Mouse (Mus musculus): ENCODE results near the gene Nek7. TPM values are rescaled to one million over a fixed set of nuclear protein-coding genes. Genes with fewer than 3 reads are reported as not detected.

Gene Nek7
- total RNA-seq, 2 experiments from 2014 or later = 25.1 to 26.5 TPM

DNA sequence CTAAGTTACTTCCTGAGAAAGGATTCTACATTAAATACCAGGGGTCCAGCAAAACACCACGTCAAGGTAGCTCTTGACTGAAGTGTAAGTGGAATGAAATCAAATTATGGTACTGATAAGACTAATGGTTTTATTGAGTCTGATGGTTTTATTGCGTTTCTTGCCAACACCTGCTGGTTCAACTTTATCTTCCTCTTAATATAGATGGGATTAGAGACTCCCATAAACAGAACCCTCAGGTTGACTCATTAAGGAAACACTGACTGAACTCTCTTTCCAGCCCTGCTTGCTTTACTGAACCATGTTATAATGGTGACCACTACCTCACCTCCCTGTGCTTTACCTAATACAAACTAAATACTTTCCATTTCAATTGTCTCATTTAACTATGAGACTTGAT is 44.3 kb downstream of the Nek7 start:
- ATAC-seq (replicated peaks; ENCODE audit: poor library complexity, severe bottlenecking) = no peak

DNA sequence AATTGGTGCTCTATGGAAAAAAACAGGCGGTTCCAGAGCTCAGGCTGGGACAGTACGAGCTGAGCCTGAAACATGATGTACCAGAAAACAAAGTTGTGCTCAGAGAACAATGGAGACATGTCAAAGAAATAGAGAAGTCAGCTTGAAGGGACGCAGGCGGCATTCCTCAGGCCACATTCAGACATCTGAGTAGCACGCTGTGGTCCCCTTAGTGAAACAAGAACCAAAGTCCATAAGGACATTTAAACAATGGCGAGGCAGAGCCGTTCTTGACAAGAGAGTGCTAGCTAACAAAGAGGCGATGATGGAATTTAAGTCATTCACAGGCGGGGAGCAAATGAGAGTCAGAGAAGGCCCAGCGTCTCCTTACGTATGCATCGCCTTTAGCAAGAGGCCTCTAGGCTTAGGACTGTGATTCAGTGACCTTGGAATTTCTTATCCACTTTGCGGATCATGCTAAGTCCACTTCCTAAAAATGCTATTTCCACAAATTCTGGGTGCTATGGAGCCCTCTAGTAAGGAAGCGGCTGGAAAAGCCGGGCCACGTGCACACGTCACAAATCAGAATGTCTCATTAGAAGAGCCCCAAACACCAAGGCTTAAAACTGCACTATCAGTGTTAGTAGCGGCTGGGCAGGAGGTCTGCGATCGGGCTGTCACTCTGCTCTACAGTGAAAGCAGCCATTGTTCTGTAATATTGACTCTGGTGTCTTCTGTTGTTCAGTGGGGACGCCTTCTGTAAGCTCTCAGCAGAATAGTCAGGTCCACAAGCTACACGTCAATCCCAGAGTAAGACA is 48.2 kb downstream of the Nek7 start:
- ATAC-seq (replicated peaks; ENCODE audit: poor library complexity, severe bottlenecking) = no peak

DNA sequence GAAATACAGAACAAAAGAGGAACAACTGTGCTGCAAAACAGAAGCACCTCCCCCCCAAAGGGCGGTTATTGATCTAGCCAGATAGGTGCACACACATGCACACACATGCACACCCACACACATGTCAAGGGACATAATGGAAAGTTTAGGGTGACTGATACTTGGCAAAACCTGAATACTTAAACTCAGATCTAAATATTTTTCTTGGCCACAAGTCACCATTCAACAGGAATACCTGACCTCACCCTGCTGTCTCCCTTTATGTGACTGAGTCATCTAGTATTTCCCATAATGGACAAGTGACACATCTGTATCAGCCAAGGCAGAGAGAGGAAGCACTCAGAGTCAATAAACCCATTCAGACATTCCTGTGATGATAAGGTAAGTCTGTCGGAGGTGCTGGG is 48.9 kb downstream of the Nek7 start:
- no peak for ATAC-seq (replicated peaks; ENCODE audit: poor library complexity, severe bottlenecking)

DNA sequence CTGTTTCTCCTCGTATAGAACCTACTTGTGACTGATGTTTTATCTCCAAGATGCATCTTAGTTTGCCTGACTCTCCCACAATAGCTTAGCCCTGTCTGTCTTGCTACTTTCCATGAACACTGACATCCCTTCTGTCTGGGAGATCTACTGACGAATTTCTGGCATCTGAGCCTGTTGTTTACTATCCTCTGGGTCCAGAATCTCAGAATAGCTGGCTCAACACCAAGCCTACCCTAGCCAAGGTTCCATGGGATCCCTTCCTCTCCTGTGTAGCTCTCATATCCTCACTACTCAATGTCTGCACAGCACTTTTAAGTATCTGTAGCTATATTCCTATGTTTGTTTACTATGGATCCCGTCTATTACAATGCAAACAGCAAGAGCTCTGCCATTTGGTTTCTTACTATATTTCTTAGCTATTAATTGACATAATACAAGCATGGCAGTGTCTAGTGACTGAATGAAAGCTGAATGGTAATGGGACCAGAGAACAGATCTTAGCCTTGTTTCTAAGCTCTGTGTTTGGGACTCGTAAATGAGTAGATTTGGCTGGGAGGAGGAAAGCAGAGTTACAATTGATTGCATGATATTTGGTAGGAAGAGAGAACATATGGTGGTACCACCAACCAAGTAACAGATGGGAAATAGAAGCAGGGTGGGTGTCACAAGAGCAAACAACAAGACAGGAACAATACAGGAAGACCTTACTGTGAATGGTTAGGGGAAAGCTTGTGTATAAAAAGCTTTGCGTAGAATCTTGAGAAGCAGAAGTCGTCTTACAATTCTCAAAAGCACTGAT is 51.3 kb downstream of the Nek7 start:
- ATAC-seq (replicated peaks; ENCODE audit: poor library complexity, severe bottlenecking) = no peak

DNA sequence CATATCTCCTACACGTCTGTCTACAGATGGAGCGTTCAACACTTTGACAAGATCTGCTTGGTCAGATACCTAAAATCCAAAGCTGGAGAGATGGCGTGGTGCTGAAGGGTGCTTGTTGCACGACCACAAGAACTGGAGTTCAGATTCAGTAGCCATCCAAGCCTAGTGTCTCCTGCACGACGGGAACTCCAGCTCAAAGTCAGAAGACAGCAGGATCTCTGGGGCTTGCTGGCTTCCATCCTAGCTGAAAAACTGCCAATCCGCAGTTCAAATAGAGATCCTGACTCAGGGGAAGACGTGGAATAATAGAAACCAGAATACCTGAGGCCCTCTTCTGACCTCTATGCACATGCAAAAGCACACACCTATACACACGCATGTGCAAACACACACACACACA is 52.0 kb downstream of the Nek7 start:
- no peak for ATAC-seq (replicated peaks; ENCODE audit: poor library complexity, severe bottlenecking)

DNA sequence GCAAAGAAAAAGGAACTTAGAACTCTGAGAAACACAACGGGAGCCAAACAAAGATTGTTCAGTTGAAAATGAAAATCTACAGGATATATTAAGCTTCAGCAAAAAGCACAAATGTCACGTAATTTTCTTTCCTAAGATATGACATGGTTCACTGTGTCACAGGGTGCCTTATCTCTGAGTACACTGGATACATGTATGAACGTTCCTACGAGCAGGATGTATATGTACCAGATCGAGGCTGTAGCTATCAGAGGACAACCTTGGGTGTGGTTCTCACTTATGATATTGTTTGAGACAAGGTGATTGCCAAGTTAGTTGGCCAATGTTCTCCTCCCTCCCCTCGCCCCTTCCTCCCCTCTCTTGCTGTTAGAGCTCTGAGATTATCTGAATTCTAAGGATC is 55.3 kb downstream of the Nek7 start:
- no peak for ATAC-seq (replicated peaks; ENCODE audit: poor library complexity, severe bottlenecking)

DNA sequence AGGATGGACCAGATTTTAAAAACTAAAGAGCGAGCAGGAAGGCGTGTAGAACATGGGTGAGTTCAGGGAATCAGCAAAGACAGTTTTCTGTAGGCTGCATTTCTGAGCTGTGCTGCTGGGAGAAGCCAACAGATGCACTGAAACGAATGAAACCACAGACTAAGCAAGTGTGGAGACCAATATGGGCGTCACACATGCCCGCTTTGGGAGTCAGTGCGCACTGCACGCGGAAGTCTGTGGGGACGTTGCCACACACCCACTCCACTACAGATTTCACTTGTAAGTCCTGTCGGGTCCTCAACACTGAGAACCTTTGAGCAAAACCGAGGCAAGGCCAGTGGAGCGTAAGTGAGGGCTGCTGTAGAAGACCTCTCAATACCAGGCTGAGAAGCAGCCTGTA is 59.2 kb downstream of the Nek7 start:
- no peak for ATAC-seq (replicated peaks; ENCODE audit: poor library complexity, severe bottlenecking)

DNA sequence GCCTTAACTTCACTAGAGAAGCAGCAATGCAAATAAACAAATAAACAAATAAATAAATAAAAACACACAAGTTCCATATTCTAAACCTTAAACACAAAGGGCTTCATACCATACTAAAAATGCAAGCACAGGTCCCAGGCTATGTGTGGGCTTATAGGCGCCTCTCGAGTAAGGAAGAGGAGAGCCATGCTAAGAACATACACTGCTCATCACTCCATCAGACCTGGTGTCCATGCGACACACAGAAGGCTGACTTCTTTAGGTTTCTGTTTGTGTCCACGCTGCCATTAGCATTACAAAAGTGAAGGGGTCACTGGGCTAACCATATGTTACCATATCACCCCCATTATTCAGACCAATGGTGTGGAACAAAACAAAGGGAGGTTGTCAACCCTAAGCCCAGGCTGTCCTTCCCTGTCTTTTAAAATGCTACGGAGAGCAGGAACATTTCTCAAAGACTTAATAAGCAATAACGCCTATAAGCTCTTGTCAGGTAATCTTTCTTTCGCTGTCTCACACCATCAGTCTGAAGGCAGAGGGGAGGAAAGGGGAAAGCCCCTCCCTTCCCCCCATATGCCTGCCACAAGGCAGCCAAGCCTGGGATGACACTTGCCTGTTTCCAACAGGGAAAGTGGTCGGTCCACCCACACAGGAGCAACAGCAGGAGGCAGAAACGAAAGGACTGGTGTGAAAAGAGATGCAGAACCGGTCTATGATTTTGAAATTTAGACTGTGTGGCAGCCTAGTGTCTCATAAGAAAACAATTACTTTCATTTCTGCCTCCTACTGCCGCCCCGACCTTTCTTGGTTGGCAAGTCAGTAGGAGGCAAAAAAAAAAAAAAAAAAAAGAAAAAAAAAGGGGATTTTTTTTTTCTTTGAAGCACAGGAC is 60.5 kb downstream of the Nek7 start:
- ATAC-seq (replicated peaks; ENCODE audit: poor library complexity, severe bottlenecking) = peak; percentile 61

DNA sequence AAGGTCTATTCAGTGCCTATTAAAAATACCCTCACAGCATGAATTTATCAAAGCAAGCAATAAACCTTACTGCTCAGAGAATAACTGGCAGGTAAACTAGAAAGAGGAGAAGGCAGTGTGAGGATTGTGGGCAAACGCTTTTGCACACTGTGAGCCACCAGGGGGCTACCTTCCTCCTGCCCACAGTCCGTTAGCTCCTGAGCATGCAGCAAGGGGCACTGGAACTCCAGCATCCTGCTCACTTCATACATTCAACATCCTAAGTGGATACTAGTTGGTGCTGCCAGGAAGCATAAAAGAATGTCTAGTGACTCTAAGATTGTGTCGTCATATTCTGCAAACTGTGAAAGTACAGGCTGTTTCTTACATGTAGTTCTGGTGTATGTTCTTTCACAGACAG is 61.6 kb downstream of the Nek7 start:
- ATAC-seq (replicated peaks; ENCODE audit: poor library complexity, severe bottlenecking) = peak; percentile 47; the same call in 1 of the 2 replicates

DNA sequence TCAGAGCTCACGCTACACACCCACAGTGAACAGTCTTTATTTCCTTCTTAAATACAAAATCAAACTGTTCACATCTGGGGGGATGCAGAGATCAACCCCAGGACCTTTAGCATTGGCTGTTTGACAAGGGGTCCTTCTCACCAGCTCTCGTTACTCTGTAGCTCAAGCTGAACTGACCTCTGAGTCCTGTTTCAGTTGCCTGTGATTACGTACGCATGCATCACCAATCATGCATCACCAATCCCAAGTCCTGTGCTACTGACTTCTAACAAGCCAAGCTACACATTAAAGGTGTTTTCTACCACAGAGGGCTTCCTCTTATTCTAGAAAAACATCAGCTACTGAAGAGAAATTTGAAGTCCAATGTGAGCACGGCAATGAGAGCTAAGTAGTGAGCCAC is 65.0 kb downstream of the Nek7 start:
- ATAC-seq (replicated peaks; ENCODE audit: poor library complexity, severe bottlenecking) = no peak

DNA sequence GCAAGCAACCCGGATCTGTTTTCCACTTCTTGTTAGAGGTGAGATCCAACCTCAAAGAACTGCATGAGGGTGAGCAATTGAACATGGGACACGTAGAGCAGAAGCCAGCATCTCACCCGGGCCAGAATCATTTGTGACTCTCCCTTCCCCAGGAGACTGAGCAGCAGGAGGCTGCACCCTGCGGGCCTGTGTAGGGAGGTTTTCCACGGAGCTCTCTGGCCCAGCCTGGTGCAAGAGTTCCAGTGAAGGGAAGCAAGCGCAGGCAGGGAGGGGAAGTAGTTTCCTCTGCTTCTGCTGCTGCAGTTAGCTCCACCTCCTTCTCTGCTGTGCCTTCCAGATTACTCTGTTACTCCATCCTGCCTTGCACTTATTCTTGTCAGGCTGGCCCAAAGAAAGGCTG is 69.8 kb downstream of the Nek7 start:
- peak; percentile 98 for ATAC-seq (replicated peaks; ENCODE audit: poor library complexity, severe bottlenecking)

DNA sequence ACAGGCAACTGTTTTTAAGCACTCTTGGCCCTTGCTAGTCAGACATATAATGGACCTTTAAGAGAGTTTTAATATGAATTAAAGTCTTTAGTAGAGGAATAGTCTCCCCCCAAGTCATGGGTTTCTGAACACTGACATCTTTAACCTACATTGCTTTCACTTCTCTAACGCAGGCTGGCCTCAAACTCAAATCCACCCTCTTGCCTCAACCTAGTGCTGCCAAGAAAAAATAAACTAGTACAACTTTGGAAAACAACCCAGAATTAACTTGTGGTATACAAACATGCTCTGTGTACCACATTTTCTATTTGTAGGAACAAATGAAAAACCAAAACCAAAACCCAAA is 77.8 kb downstream of the Nek7 start:
- ATAC-seq (replicated peaks; ENCODE audit: poor library complexity, severe bottlenecking) = peak; percentile 80

DNA sequence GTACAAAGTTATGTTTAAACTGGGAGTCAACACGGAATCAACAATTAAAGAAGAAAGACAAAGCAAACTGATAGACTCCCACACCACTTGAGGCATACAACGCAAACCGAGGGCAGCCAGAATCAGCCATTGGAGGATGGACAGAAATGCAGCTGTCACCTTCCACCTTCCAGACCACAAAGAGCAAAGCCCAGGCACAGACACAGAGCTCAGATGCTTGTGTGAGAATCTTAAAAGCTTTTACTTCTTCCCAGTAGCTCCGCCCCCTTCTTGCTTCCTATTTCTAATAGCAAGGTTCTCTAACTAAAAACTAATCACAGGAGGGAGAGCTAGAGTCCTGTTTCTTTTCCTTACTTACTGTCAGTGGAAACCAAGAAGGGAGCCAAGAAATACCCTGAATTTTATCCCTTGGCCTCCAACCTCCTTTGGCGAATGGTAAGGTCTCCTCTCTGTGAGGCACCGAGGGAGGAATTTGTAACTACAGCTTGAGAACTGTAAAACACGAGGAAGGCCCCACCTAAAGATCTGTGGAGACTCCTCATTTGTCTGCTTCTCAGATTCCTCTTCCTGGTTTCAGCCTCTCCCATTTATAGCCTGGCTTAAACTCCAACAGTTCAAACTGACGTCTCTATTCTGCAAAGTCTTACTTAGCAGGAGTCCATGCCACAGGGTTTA is 78.3 kb downstream of the Nek7 start:
- peak; percentile 78 for ATAC-seq (replicated peaks; ENCODE audit: poor library complexity, severe bottlenecking)

DNA sequence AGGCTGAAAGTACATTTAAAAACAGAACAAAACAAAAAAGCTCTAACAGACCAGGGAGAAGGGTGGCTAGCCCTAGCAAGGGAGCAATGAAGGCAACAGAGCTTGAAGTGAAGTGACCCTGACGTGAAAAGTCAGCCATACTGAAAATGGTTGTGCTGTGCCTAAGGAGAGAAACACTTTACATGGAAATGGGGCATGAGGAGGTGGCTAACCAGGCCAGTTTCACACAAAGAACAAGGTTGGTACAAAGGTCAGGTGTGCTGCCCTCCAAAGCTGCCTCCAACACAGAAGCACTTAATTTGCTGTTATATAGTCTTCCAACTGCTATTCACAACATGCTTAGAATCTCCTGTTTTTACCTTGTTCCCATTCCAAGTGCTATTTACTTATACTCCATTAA is 80.2 kb downstream of the Nek7 start:
- ATAC-seq (replicated peaks; ENCODE audit: poor library complexity, severe bottlenecking) = no peak

DNA sequence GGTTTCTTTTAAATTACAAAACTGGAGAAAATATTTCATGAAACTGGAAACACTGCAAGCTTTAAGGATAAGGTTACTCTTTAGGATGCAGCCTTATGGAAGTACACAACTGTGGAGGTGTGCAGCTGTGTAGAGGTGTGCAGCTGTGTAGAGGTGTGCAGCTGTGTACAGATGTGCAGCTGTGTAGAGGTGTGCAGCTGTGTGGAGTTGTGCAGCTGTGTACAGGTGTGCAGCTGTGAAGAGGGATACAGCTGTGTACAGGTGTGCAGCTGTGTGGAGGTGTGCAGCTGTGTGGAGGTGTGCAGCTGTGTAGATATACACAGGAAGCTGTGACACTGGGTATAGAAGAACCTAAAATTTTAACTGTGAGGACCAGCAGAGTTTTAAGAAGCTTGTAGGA is 81.7 kb downstream of the Nek7 start:
- ATAC-seq (replicated peaks; ENCODE audit: poor library complexity, severe bottlenecking) = no peak

DNA sequence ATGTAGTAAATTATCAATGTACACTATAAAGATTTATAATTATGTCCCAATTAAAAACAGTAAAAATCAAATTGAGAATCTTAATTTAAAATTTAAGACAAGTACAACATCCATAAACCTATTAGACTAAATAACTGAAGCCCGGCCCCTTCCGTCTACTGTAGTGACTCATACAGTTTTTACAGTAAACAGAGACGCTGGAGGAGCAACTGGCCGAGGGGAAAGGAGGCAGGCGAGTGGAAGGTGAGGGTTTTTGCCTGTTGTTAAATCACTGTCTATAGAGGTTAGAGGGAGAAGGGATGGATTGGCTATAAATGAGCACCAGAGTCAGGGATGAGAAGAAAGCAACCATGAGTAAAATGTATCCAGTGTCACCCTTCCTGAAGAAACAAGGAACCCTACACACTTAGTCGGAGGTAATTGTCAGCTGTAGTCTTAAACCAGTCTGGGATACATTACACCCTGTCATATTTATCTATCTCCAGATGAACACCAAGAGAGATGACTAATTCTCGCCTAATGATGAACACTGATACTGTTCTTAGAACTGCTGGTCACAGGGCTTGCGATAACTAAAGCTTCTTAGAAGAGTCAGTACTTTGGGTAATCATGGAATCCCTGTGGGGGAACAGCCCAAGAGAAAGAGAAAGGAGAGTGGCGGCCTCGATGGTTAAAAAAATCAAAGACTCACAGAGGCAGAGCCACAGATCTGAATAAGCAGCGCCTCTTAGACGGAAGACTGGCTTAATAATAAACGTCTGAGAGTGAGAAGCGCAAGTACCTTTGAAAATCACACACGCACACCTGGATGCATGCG is 84.0 kb downstream of the Nek7 start:
- no peak for ATAC-seq (replicated peaks; ENCODE audit: poor library complexity, severe bottlenecking)

DNA sequence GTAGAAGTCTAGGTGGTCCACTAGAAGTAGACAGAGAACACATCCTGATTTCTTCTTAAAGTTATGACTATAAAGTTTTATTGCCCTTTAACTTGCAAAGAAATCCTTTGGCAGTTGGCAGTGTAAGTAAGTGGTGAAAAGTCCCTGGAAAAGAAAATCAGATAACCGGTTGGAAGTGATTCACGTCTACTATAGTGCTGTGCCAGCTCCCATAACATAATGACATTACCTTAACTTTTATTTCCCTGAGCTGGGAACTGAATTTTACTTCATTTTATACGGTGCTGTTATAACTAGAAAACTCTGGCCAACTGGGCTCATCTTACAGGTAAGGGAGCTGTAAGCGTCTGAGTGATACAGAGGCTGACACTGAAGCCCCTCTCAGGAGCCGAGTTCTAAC is 89.3 kb downstream of the Nek7 start:
- no peak for ATAC-seq (replicated peaks; ENCODE audit: poor library complexity, severe bottlenecking)

DNA sequence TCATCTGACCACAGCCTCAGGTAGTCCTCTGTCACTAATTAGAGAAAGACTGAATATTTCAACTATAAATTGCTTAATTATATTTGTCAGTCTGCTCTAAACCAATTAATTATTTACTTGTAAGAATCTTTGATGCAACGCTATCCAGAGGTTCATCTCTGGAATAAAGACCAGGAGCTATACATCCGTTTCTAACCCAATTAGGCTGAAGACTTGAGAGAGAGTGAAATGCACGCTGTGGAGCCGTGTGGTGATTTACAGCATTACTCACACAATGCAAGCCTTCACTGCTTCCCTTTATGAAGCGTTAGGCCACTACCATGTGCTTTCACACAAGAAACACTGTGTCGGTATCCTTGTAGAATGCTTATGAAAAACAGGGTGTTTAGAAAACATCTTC is 96.0 kb downstream of the Nek7 start:
- no peak for ATAC-seq (replicated peaks; ENCODE audit: poor library complexity, severe bottlenecking)

DNA sequence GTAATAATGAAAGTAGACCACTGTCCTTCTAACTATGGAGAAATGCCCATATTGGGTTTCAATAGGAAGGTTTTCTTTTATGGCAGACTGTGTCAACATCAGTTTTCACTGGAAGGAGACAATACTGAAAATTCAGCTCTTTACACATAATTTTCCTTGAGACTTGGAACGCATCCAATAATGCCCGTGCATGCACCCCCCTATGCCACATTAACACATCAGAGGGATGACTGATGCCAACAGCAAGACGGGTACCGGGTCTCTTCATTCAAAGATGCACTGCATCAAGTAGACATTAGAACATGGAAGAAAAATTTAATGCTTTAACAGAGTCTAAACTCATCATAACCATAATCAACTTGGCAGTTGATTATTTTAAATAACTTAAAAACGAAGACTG is 101.7 kb downstream of the Nek7 start:
- ATAC-seq (replicated peaks; ENCODE audit: poor library complexity, severe bottlenecking) = no peak

Measured in granulocyte monocyte progenitor cell, adult 5-6 weeks (primary cell).